Mouse (Mus musculus) forebrain, embryonic 15.5 days (tissue): Measurements from ENCODE around the gene Trim29. TPM values are rescaled to one million over a fixed set of nuclear protein-coding genes. Genes with fewer than 3 reads are reported as not detected.

Source experiments
- ATAC-seq: fragments of 200-750 bp; cut with Nextera tagmentation; replicated peaks from 2 replicates; pipeline ENCODE4 v1.8.0; 2017; ENCODE audit warnings: mild to moderate bottlenecking, moderate TSS enrichment, moderate library complexity
- H3K27ac ChIP-seq: fragments of 300-500 bp; sonication (generic); replicated peaks from 2 replicates; pipeline ENCODE4 v1.5.1; 2015; ENCODE audit warnings: mild to moderate bottlenecking, inconsistent platforms
- H3K27me3 ChIP-seq: fragments of 300-500 bp; sonication (generic); 2 replicates; pipeline ENCODE4 v1.6.1; 2015; ENCODE audit warnings: inconsistent platforms
- H3K36me3 ChIP-seq: fragments of 300-500 bp; sonication (generic); 2 replicates; pipeline ENCODE4 v1.6.1; 2015; ENCODE audit warnings: mild to moderate bottlenecking, inconsistent platforms
- H3K4me1 ChIP-seq: fragments of 300-500 bp; sonication (generic); 2 replicates; pipeline ENCODE4 v1.6.1; 2015; ENCODE audit warnings: inconsistent platforms
- H3K4me2 ChIP-seq: fragments of 300-500 bp; sonication (generic); replicated peaks from 2 replicates; pipeline ENCODE4 v1.6.1; 2015; ENCODE audit warnings: mild to moderate bottlenecking, inconsistent platforms
- H3K4me3 ChIP-seq: fragments of 300-500 bp; sonication (generic); 2 replicates; pipeline ENCODE4 v1.5.1; 2015; ENCODE audit warnings: mild to moderate bottlenecking, inconsistent platforms
- H3K9ac ChIP-seq: fragments of 300-500 bp; sonication (generic); replicated peaks from 2 replicates; pipeline ENCODE4 v1.6.1; 2015; ENCODE audit warnings: mild to moderate bottlenecking, inconsistent platforms
- H3K9me3 ChIP-seq: fragments of 300-500 bp; sonication (generic); 2 replicates; pipeline ENCODE4 v1.6.1; 2016; ENCODE audit warnings: inconsistent platforms
- WGBS: fragments of 180-500 bp; shearing (Covaris S2); methylation state at CpG from one replicate; pipeline ENCODE4 v1.1.7; 2015; ENCODE audit warnings: mixed read lengths; 5-methylcytosine and 5-hydroxymethylcytosine counted together
- polyA plus RNA-seq: library from polyadenylated mRNA; unstranded; fragments of >200 nt; fragmentation: Nextera tagmentation; extraction: Ambion mirVana; gene quantifications from 2 replicates; pipeline ENCODE4 v1.2.1, GENCODE M21; 2015

Gene Trim29
- polyA plus RNA-seq, 1 experiment from 2014 or later = not detected

- Histone ChIP-seq H3K27ac (no peak overlapping the region), H3K9me3 (no peaks in the 10 kb centered on the region), H3K9ac (no peak overlapping the region), H3K36me3 (no peaks in the 10 kb centered on the region), H3K4me2 (no peak overlapping the region), H3K27me3 (no peaks in the 10 kb centered on the region), H3K4me3 (no peak overlapping the region), H3K4me1 (no peaks in the 10 kb centered on the region)
- ATAC-seq = no peak
- 92% methylated on average over 4 of the region's 4 CpGs for WGBS
Observed at GRCm38 (mm10) chr9:43316466-43316865, 5.8 kb downstream of the Trim29 start.

GRCm38 (mm10) chr9:43318661-43319060 lies 8.0 kb downstream of the Trim29 start:
- Histone ChIP-seq H3K9ac (no peak overlapping the region), H3K4me2 (no peak overlapping the region), H3K9me3 (no peaks in the 10 kb centered on the region), H3K4me1 (no peaks in the 10 kb centered on the region), H3K27ac (no peak overlapping the region), H3K4me3 (no peak overlapping the region), H3K27me3 (no peaks in the 10 kb centered on the region), H3K36me3 (no peaks in the 10 kb centered on the region)
- WGBS = 90% methylated on average over 10 of the region's 10 CpGs
- ATAC-seq = no peak

GRCm38 (mm10) chr9:43321951-43322350 lies 11.3 kb downstream of the Trim29 start:
- WGBS = 78% methylated on average over 6 of the region's 6 CpGs
- H3K27ac ChIP-seq = no peak overlapping the region
- no peaks in the 10 kb centered on the region for H3K9me3 ChIP-seq
- ATAC-seq = no peak
- no peaks in the 10 kb centered on the region for H3K36me3 ChIP-seq
- no peaks in the 10 kb centered on the region for H3K4me1 ChIP-seq
- no peak overlapping the region for H3K4me3 ChIP-seq
- no peak overlapping the region for H3K4me2 ChIP-seq
- H3K9ac ChIP-seq = no peak overlapping the region
- H3K27me3 ChIP-seq = no peaks in the 10 kb centered on the region

- no peak for ATAC-seq
- WGBS = 88% methylated on average over 4 of the region's 4 CpGs
Observed at GRCm38 (mm10) chr9:43322666-43323065, 12.0 kb downstream of the Trim29 start.

GRCm38 (mm10) chr9:43325486-43325885 lies 14.8 kb downstream of the Trim29 start:
- no peak for ATAC-seq
- Histone ChIP-seq H3K9ac (no peak overlapping the region), H3K36me3 (no peaks in the 10 kb centered on the region), H3K27ac (no peak overlapping the region), H3K27me3 (no peaks in the 10 kb centered on the region), H3K4me2 (no peak overlapping the region), H3K4me1 (0 out of 2 replicates have a peak, but pooled peaks cover 3% of the 10 kb centered on the region), H3K4me3 (no peak overlapping the region), H3K9me3 (no peaks in the 10 kb centered on the region)
- WGBS = 83% methylated on average over 3 of the region's 3 CpGs

More at GRCm38 (mm10) chr9:43322666-43323065, 12.0 kb downstream of the Trim29 start:
- no peaks in the 10 kb centered on the region for H3K4me1 ChIP-seq
- no peaks in the 10 kb centered on the region for H3K27me3 ChIP-seq
- no peak overlapping the region for H3K4me3 ChIP-seq
- no peaks in the 10 kb centered on the region for H3K9me3 ChIP-seq
- H3K27ac ChIP-seq = no peak overlapping the region
- no peak overlapping the region for H3K4me2 ChIP-seq
- no peak overlapping the region for H3K9ac ChIP-seq
- no peaks in the 10 kb centered on the region for H3K36me3 ChIP-seq

- H3K36me3 ChIP-seq = no peaks in the 10 kb centered on the region
- no peaks in the 10 kb centered on the region for H3K9me3 ChIP-seq
- no peak for ATAC-seq
- no peak overlapping the region for H3K4me2 ChIP-seq
- no peaks in the 10 kb centered on the region for H3K27me3 ChIP-seq
- H3K4me1 ChIP-seq = 0 out of 2 replicates have a peak, but pooled peaks cover 3% of the 10 kb centered on the region
- H3K4me3 ChIP-seq = no peak overlapping the region
- WGBS = 82% methylated on average over 7 of the region's 7 CpGs
- H3K9ac ChIP-seq = no peak overlapping the region
- H3K27ac ChIP-seq = no peak overlapping the region
Observed at GRCm38 (mm10) chr9:43326015-43326631, 15.5 kb downstream of the Trim29 start.

- Histone ChIP-seq H3K4me3 (no peak overlapping the region), H3K9me3 (no peaks in the 10 kb centered on the region), H3K27me3 (no peaks in the 10 kb centered on the region), H3K36me3 (no peaks in the 10 kb centered on the region), H3K9ac (no peak overlapping the region), H3K4me1 (0 out of 2 replicates have a peak, but pooled peaks cover 5% of the 10 kb centered on the region), H3K4me2 (no peak overlapping the region), H3K27ac (no peak overlapping the region)
- 48% methylated on average over 21 of the region's 21 CpGs for WGBS
- no peak; the same call in 1 of the 2 replicates for ATAC-seq
Observed at GRCm38 (mm10) chr9:43327182-43328129, 16.8 kb downstream of the Trim29 start.

- Histone ChIP-seq H3K4me3 (no peak overlapping the region), H3K27ac (no peak overlapping the region), H3K9ac (no peak overlapping the region), H3K4me1 (0 out of 2 replicates have a peak, but pooled peaks cover 5% of the 10 kb centered on the region), H3K9me3 (no peaks in the 10 kb centered on the region), H3K27me3 (no peaks in the 10 kb centered on the region), H3K4me2 (no peak overlapping the region), H3K36me3 (no peaks in the 10 kb centered on the region)
- WGBS = 50% methylated on average over 5 of the region's 5 CpGs
- ATAC-seq = no peak; the same call in 1 of the 2 replicates
Observed at GRCm38 (mm10) chr9:43330426-43330825, 19.8 kb downstream of the Trim29 start.

GRCm38 (mm10) chr9:43331476-43332471 lies 21.1 kb downstream of the Trim29 start:
- Histone ChIP-seq H3K27ac (no peak overlapping the region), H3K4me1 (0 out of 2 replicates have a peak, but pooled peaks cover 5% of the 10 kb centered on the region), H3K9me3 (no peaks in the 10 kb centered on the region), H3K4me3 (no peak overlapping the region), H3K36me3 (no peaks in the 10 kb centered on the region), H3K9ac (no peak overlapping the region), H3K27me3 (no peaks in the 10 kb centered on the region), H3K4me2 (no peak overlapping the region)
- 65% methylated on average over 8 of the region's 8 CpGs for WGBS
- ATAC-seq = 0 out of 2 replicates have a peak, but pooled peaks have one; percentile 9

GRCm38 (mm10) chr9:43334476-43334875 lies 23.8 kb downstream of the Trim29 start:
- no peaks in the 10 kb centered on the region for H3K36me3 ChIP-seq
- no peak overlapping the region for H3K27ac ChIP-seq
- 63% methylated on average over 8 of the region's 8 CpGs for WGBS
- H3K4me3 ChIP-seq = no peak overlapping the region
- H3K27me3 ChIP-seq = no peaks in the 10 kb centered on the region
- ATAC-seq = no peak
- H3K9me3 ChIP-seq = no peaks in the 10 kb centered on the region
- H3K4me2 ChIP-seq = no peak overlapping the region
- 0 out of 2 replicates have a peak, but pooled peaks cover 5% of the 10 kb centered on the region for H3K4me1 ChIP-seq
- no peak overlapping the region for H3K9ac ChIP-seq

GRCm38 (mm10) chr9:43337636-43338035 lies 27.0 kb downstream of the Trim29 start:
- H3K9ac ChIP-seq = no peak overlapping the region
- no peaks in the 10 kb centered on the region for H3K36me3 ChIP-seq
- ATAC-seq = no peak
- no peaks in the 10 kb centered on the region for H3K27me3 ChIP-seq
- H3K4me1 ChIP-seq = peaks cover 5% of the 10 kb centered on the region
- H3K4me2 ChIP-seq = no peak overlapping the region
- no peak overlapping the region for H3K4me3 ChIP-seq
- no peaks in the 10 kb centered on the region for H3K9me3 ChIP-seq
- no peak overlapping the region for H3K27ac ChIP-seq
- WGBS = 66% methylated on average over 4 of the region's 4 CpGs
